Mouse (Mus musculus) splenic B cell, adult 2 months (primary cell): ENCODE data around the gene Tmem253.
"Not testable (repeated sequence)": the region's sequence is repeated elsewhere in the genome, so short reads cannot be mapped to it uniquely, and the experiment has no call there.

Experiments used
- DNase-seq: peaks from one replicate; pipeline ENCODE4 v3.0.0-alpha.2; 2011; ENCODE audit warnings: low read depth, low spot score
- H3K27me3 ChIP-seq: 2 replicates; pipeline ENCODE4 v1.6.1; 2012; ENCODE audit warnings: mild to moderate bottlenecking, low read length, moderate library complexity, mixed read lengths; ENCODE audit not compliant: control insufficient read depth, poor library complexity, insufficient read depth, severe bottlenecking
- H3K36me3 ChIP-seq: 2 replicates; pipeline ENCODE4 v1.6.1; 2012; ENCODE audit warnings: mild to moderate bottlenecking, low read length, moderate library complexity, mixed read lengths; ENCODE audit not compliant: control insufficient read depth, poor library complexity, insufficient read depth, severe bottlenecking

Gene Tmem253

GRCm38 (mm10) chr14:52024133-52024532, 8.7 kb downstream of the Tmem253 start:
- no peak for DNase-seq
- Histone ChIP-seq H3K36me3 (no peaks in the 10 kb centered on the region), H3K27me3 (no peaks in the 10 kb centered on the region)

- no peaks in the 10 kb centered on the region for H3K27me3 ChIP-seq
- H3K36me3 ChIP-seq: no peaks in the 10 kb centered on the region
- DNase-seq: no peak
These were observed 10.9 kb downstream of the Tmem253 start for GRCm38 (mm10) chr14:52026342-52026741.

DNA sequence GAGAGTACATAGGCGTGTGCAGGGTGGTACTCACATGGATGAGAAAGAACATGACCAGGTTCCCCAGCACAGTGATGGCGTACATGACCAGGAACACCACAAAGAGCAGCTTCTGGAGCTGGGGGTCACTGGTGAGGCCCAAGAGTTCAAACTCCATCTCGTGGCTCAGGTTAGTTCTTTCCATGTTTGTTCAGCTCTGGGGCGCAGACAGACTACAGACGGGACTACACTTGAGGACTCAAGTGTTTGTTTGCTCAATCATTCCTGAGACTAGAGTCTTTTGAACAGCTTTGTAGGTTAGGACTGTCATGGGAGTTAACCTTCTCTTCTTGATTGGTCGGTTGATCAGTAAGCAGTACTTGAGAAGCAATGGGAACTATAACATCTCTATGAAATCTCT, 20.5 kb downstream of the Tmem253 start:
- Histone ChIP-seq H3K36me3 (no peaks in the 10 kb centered on the region), H3K27me3 (no peaks in the 10 kb centered on the region)
- DNase-seq: no peak

DNA sequence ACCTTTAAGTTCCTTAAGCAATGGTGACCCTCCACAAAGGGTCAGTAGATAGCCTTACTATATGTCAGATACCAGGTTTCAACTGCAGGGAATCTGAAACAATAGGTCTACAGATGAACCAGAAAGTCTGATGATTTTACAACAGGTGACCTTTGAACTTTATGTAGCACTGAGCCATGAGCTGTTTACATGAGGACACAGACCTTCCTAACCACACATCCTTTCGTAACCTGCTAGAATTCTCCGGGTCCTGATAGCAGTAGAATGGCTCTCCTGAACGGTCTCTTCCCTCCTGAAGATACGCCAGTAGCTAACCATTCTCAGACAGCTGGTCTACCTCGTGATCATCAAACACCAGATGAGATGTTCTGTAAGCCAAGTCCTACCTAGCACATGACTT, 23.9 kb downstream of the Tmem253 start:
- DNase-seq: no peak
- Histone ChIP-seq H3K36me3 (no peaks in the 10 kb centered on the region), H3K27me3 (no peaks in the 10 kb centered on the region)

GRCm38 (mm10) chr14:52042359-52042758, 26.9 kb downstream of the Tmem253 start, which contains the start of gene Olfr221:
Gene Olfr221 (minus strand): TSS chr14:52042459.
- H3K36me3 ChIP-seq, H3K27me3 ChIP-seq, DNase-seq: not testable (repeated sequence)

GRCm38 (mm10) chr14:52043446-52043845, 28.0 kb downstream of the Tmem253 start:
- H3K36me3 ChIP-seq: no peaks in the 10 kb centered on the region
- no peak for DNase-seq

DNA sequence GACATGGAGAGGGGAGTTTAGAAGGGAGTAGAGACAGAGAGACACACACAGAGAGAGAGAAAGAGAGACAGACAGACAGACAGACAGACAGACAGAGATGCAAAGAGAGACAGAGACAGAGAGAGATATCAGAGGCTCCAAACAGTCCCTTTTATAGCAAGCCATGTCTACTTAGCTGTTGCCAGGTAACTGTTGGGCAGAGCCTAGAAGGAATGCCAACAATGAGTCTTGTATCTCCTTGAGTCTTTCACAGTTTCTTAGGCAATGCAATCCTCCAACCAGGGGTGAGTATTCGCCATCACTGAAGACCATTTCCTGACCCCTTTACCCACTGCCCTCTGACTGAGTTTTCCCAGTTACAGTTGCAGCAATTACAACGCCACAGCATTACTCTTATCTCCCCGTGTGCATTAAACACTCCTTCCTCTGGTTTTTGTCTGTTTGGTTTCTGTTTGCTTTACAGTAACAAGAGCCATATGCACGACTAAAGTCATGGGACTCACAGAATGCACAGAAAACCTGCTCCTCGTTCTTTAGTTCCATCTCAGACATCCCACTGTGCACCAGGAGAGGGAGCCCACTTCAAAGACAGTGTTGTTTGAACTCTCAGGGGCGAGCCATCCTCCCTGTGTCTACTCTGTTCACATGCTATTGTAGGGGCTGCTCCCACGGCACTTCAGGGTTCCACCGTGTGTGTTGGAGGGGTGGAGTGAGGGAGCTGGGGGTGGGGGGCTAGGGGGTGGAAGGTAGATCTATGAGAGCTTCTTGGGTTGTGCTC, 29.6 kb downstream of the Tmem253 start:
- H3K27me3 ChIP-seq: no peaks in the 10 kb centered on the region
- no peaks in the 10 kb centered on the region for H3K36me3 ChIP-seq
- DNase-seq: no peak

More at GRCm38 (mm10) chr14:52043446-52043845, 28.0 kb downstream of the Tmem253 start:
- H3K27me3 ChIP-seq: no peaks in the 10 kb centered on the region

DNA sequence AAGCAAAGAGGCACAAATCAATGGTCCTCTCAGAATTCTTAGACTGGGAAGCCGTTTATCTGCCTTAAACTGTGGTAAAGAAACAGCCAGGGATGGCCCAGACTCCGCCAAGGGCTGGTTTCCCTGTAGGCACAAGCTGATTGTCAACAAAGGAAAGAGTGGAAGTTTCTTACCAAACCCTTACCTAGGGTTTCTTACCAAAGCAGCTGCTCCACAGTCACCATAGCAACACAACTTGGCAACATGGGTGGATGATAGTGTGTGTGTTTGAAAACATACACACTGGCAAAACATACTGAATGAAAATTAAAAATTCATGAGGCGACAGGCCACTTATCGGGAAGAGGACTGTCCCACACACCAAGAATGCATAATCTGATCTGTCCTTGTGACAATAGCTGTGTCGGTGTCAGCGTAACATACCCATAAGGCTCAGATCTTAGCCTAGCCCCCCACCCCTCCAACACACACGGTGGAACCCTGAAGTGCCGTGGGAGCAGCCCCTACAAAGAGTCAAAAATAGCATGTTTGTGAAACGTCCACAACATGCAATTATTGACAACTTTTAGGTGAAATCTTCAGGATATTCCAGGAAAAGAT, 30.6 kb downstream of the Tmem253 start:
- no peak for DNase-seq
- H3K27me3 ChIP-seq: no peaks in the 10 kb centered on the region
- no peaks in the 10 kb centered on the region for H3K36me3 ChIP-seq

DNA sequence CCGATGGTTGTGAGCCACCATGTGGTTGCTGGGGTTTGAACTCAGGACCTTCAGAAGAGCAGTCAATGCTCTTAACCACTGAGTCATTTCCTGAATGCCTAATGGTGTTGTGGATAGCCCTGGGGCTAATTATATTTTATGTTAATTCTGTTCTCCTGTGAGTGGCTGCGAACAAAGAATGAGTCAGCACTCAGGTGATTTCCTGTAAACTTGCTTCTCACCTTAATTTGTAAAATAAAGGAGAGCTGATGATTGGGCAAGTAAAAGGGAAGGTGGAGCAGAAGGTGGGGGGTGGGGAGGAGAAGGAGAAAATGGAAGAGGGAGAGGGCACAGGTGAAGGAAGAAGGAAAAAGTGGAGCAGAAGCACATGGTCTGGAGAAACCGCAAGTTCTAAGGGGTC, 37.3 kb downstream of the Tmem253 start:
- H3K27me3 ChIP-seq, DNase-seq, H3K36me3 ChIP-seq: not testable (repeated sequence)

DNA sequence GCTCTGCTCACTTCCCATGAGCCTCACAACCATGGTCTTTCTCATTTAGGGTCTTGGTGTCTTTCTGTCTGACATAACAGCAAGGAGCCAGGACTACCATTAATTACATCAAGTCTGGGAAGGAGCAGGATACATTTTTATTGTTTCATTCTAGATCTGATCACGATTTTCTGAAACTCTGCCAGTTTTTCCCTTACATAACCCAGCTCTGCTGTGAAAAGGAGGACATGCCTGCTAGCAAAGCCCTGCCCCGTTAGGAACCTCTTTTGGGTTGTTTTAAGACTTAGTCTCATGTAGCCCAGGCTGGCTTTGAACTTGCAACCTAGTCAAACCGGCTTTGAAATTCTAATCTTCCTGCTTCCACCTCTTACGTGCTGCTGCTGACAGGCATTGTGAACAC, 44.5 kb downstream of the Tmem253 start:
- H3K27me3 ChIP-seq: no peaks in the 10 kb centered on the region
- no peaks in the 10 kb centered on the region for H3K36me3 ChIP-seq
- DNase-seq: no peak

GRCm38 (mm10) chr14:52060800-52061199, 45.3 kb downstream of the Tmem253 start:
- H3K36me3 ChIP-seq: no peaks in the 10 kb centered on the region
- DNase-seq: no peak
- no peaks in the 10 kb centered on the region for H3K27me3 ChIP-seq

GRCm38 (mm10) chr14:52061798-52062197, 46.3 kb downstream of the Tmem253 start:
- no peak for DNase-seq
- H3K36me3 ChIP-seq: no peaks in the 10 kb centered on the region
- no peaks in the 10 kb centered on the region for H3K27me3 ChIP-seq

DNA sequence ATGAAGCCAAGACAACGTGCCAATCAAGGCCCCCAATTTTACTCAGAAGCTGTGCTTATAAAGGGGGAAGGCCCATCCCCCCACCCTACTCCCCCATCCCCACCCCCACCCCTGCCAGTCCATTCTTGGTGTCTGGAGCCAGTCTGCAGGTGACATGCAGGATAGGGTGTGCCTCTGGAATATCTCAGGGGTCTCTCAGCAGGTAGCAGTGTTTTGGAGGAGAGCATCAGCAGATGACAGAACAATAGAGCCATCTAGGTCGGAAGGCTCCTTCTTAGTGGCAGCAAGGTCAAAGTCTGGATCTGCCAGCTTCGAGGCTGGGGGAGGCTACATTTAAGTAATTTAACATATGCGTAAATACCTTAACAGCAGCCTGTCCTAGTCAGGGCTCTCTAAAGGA, 50.7 kb downstream of the Tmem253 start:
- DNase-seq: no peak
- Histone ChIP-seq H3K36me3 (no peaks in the 10 kb centered on the region), H3K27me3 (no peaks in the 10 kb centered on the region)
